9 mouse cellular contexts compared by ENCODE assay signal in genomic region chr6:71398829-71399609, GRCm38 (mm10). TPM values are rescaled to one million over a fixed set of nuclear protein-coding genes. Genes with fewer than 3 reads are reported as not detected.
DNase-seq lines count a peak whose midpoint lies in the region; ATAC-seq and TF ChIP-seq lines count a peak whose summit lies in the region.
"Had no signal": no experiment of that assay in that cellular context is flagged by ENCODE, and none has a peak within 500 bp of the region (broad histone marks: within the 10 kb centered on the region; RNA-seq: fewer than 3 reads in every experiment).

No protein-coding gene starts in this region.

- H3K36me3 ChIP-seq in embryonic facial prominence, embryonic 11.5 days (replicated peaks; ENCODE audit: control insufficient read depth, insufficient read depth, low read depth, low read length) = no peaks in the 10 kb centered on the region
- peaks cover 38% of the 10 kb centered on the region for H3K36me3 ChIP-seq in embryonic facial prominence, embryonic 10.5 days (replicated peaks)
- H3K36me3 ChIP-seq in limb, embryonic 14.5 days (ENCODE audit: control insufficient read depth, insufficient read depth, low read length) = peaks cover 25% of the 10 kb centered on the region
- peaks cover 41% of the 10 kb centered on the region for H3K36me3 ChIP-seq in limb, embryonic 10.5 days
- peaks cover 27% of the 10 kb centered on the region for H3K36me3 ChIP-seq in hindbrain, embryonic 14.5 days (replicated peaks; ENCODE audit: control insufficient read depth, insufficient read depth)

- WGBS in embryonic facial prominence, embryonic 11.5 days = 85% methylated on average over 4 of the region's 4 CpGs
- 86% methylated on average over 4 of the region's 4 CpGs for WGBS in embryonic facial prominence, embryonic 10.5 days
- WGBS in limb, embryonic 14.5 days = 54% methylated on average over 4 of the region's 4 CpGs
- 94% methylated on average over 4 of the region's 4 CpGs for WGBS in limb, embryonic 10.5 days
- 83% methylated on average over 4 of the region's 4 CpGs for WGBS in hindbrain, embryonic 14.5 days

- no peaks in the 10 kb centered on the region for H3K9me3 ChIP-seq in embryonic facial prominence, embryonic 11.5 days (replicated peaks; ENCODE audit: control insufficient read depth, low read length)
- H3K9me3 ChIP-seq in embryonic facial prominence, embryonic 10.5 days = no peaks in the 10 kb centered on the region
- no peaks in the 10 kb centered on the region for H3K9me3 ChIP-seq in limb, embryonic 14.5 days (ENCODE audit: control insufficient read depth, low read length)
- H3K9me3 ChIP-seq in limb, embryonic 10.5 days (replicated peaks) = no peaks in the 10 kb centered on the region
- no peaks in the 10 kb centered on the region for H3K9me3 ChIP-seq in hindbrain, embryonic 14.5 days (ENCODE audit: control insufficient read depth, low read length)
- H3K9me3 ChIP-seq: midbrain, embryonic 12.5 days had no signal

- DNase-seq in embryonic facial prominence, embryonic 11.5 days (ENCODE audit: low spot score) = peak; percentile 59
- DNase-seq in embryonic facial prominence, embryonic 10.5 days (ENCODE audit: low spot score) = no peak
- DNase-seq in limb, embryonic 14.5 days (ENCODE audit: low spot score) = peak; percentile 73
- DNase-seq in limb, embryonic 10.5 days (ENCODE audit: low spot score) = no peak
- DNase-seq in hindbrain, embryonic 14.5 days (ENCODE audit: low spot score) = peak; percentile 76
- peak; percentile 34 for DNase-seq in retina, postnatal 7 days (ENCODE audit: low read depth, low spot score)
- DNase-seq in spleen, postnatal 36 days (ENCODE audit: low spot score in 2 of 2) = no peak

- H3K4me2 ChIP-seq in embryonic facial prominence, embryonic 11.5 days (ENCODE audit: low read depth, low read length) = no peak overlapping the region
- no peak overlapping the region for H3K4me2 ChIP-seq in limb, embryonic 14.5 days (replicated peaks; ENCODE audit: low read depth, low read length, severe bottlenecking)
- no peak overlapping the region for H3K4me2 ChIP-seq in hindbrain, embryonic 14.5 days (replicated peaks)
- H3K4me2 ChIP-seq: midbrain, embryonic 12.5 days had no signal

- no peak overlapping the region for H3K4me3 ChIP-seq in embryonic facial prominence, embryonic 11.5 days (ENCODE audit: low read depth, low read length)
- no peak overlapping the region for H3K4me3 ChIP-seq in embryonic facial prominence, embryonic 10.5 days
- no peak overlapping the region for H3K4me3 ChIP-seq in limb, embryonic 14.5 days (replicated peaks; ENCODE audit: low read length)
- H3K4me3 ChIP-seq in limb, embryonic 10.5 days = no peak overlapping the region
- no peak overlapping the region for H3K4me3 ChIP-seq in hindbrain, embryonic 14.5 days (replicated peaks; ENCODE audit: low read length)
- H3K4me3 ChIP-seq: midbrain, embryonic 12.5 days had no signal

- H3K27ac ChIP-seq in embryonic facial prominence, embryonic 11.5 days (replicated peaks; ENCODE audit: low read depth, low read length) = no peak overlapping the region
- H3K27ac ChIP-seq in embryonic facial prominence, embryonic 10.5 days (replicated peaks) = no peak overlapping the region
- H3K27ac ChIP-seq in limb, embryonic 14.5 days (replicated peaks; ENCODE audit: low read depth, low read length) = no peak overlapping the region
- no peak overlapping the region for H3K27ac ChIP-seq in limb, embryonic 10.5 days
- H3K27ac ChIP-seq in hindbrain, embryonic 14.5 days = no peak overlapping the region
- H3K27ac ChIP-seq: midbrain, embryonic 12.5 days had no signal

- no peak for ATAC-seq in embryonic facial prominence, embryonic 11.5 days (replicated peaks; ENCODE audit: insufficient number of reproducible peaks, low FRiP score, low TSS enrichment, low read depth)
- no peak for ATAC-seq in limb, embryonic 14.5 days (ENCODE audit: low FRiP score, low read depth)
- peak; percentile 36 for ATAC-seq in activated CD4-positive, CD25-positive, alpha-beta regulatory T cell, adult 4 months
- peak; percentile 72 for ATAC-seq in hindbrain, embryonic 14.5 days (ENCODE audit: low FRiP score)

- TF ChIP-seq POLR2A in limb, embryonic 14.5 days (IDR thresholded peaks at IDR 0.05; ENCODE audit: borderline replicate concordance, extremely low read depth, insufficient read depth, insufficient read length) = no peak

- H3K27me3 ChIP-seq in embryonic facial prominence, embryonic 11.5 days (ENCODE audit: control insufficient read depth, insufficient read depth, low read length) = no peaks in the 10 kb centered on the region
- no peaks in the 10 kb centered on the region for H3K27me3 ChIP-seq in embryonic facial prominence, embryonic 10.5 days (replicated peaks; ENCODE audit: low read depth, poor library complexity, severe bottlenecking)
- no peaks in the 10 kb centered on the region for H3K27me3 ChIP-seq in limb, embryonic 14.5 days (ENCODE audit: control insufficient read depth, insufficient read depth, low read length)
- no peaks in the 10 kb centered on the region for H3K27me3 ChIP-seq in limb, embryonic 10.5 days (ENCODE audit: low read depth, poor library complexity, severe bottlenecking)
- H3K27me3 ChIP-seq in hindbrain, embryonic 14.5 days (ENCODE audit: control insufficient read depth, insufficient read depth, low read length) = no peaks in the 10 kb centered on the region
- H3K27me3 ChIP-seq: midbrain, embryonic 12.5 days had no signal

- no peaks in the 10 kb centered on the region for H3K4me1 ChIP-seq in embryonic facial prominence, embryonic 11.5 days (ENCODE audit: control insufficient read depth, insufficient read depth, low read length)
- no peaks in the 10 kb centered on the region for H3K4me1 ChIP-seq in embryonic facial prominence, embryonic 10.5 days
- no peaks in the 10 kb centered on the region for H3K4me1 ChIP-seq in limb, embryonic 14.5 days (ENCODE audit: control insufficient read depth, insufficient read depth, low read length)
- no peaks in the 10 kb centered on the region for H3K4me1 ChIP-seq in limb, embryonic 10.5 days
- H3K4me1 ChIP-seq in hindbrain, embryonic 14.5 days (replicated peaks; ENCODE audit: control insufficient read depth, insufficient read depth, low read length) = no peaks in the 10 kb centered on the region; the same call in 1 of the 2 replicates
- H3K4me1 ChIP-seq: midbrain, embryonic 12.5 days had no signal

- H3K9ac ChIP-seq in embryonic facial prominence, embryonic 11.5 days (replicated peaks; ENCODE audit: low read length) = no peak overlapping the region
- no peak overlapping the region for H3K9ac ChIP-seq in limb, embryonic 14.5 days (ENCODE audit: low read depth, low read length, severe bottlenecking)
- no peak overlapping the region for H3K9ac ChIP-seq in hindbrain, embryonic 14.5 days
- H3K9ac ChIP-seq: midbrain, embryonic 12.5 days had no signal

RNA-seq across cellular contexts. Expression of gene Cd8a, which starts 25.8 kb away (rescaled TPM):
- not detected in 2 replicates for polyA plus RNA-seq in embryonic facial prominence, embryonic 11.5 days (2014; fragmentation: Nextera tagmentation; extraction: Ambion mirVana)
- polyA plus RNA-seq in embryonic facial prominence, embryonic 10.5 days (2016; fragmentation: Nextera tagmentation; extraction: Ambion mirVana) = not detected in 2 replicates
- 0.03 and 0.04 TPM in 2 replicates for polyA plus RNA-seq in limb, embryonic 14.5 days (2012; rRNA removed)
- polyA plus RNA-seq in limb, embryonic 14.5 days (2014; fragmentation: Nextera tagmentation; extraction: Ambion mirVana) = not detected in 2 replicates
- not detected in 2 replicates for polyA plus RNA-seq in limb, embryonic 10.5 days (2016; fragmentation: Nextera tagmentation; extraction: Ambion mirVana)
- 1 to 10 TPM; 1.9 to 2.7 TPM for polyA plus RNA-seq in activated CD4-positive, CD25-positive, alpha-beta regulatory T cell, adult 4 months (2017; shearing (Covaris generic))
- not detected in 2 replicates for polyA plus RNA-seq in hindbrain, embryonic 14.5 days (2014; fragmentation: Nextera tagmentation; extraction: Ambion mirVana)
- polyA plus RNA-seq: midbrain, embryonic 12.5 days had no signal

RNA-seq across cellular contexts. Expression of gene Rmnd5a, which starts 41.4 kb away (rescaled TPM):
- 9.8 and 11.2 TPM in 2 replicates for polyA plus RNA-seq in embryonic facial prominence, embryonic 11.5 days (2014; fragmentation: Nextera tagmentation; extraction: Ambion mirVana)
- 12.3 and 13.6 TPM in 2 replicates for polyA plus RNA-seq in embryonic facial prominence, embryonic 10.5 days (2016; fragmentation: Nextera tagmentation; extraction: Ambion mirVana)
- 34.9 and 35.9 TPM in 2 replicates for polyA plus RNA-seq in limb, embryonic 14.5 days (2012; rRNA removed)
- polyA plus RNA-seq in limb, embryonic 14.5 days (2014; fragmentation: Nextera tagmentation; extraction: Ambion mirVana) = 10.0 and 11.1 TPM in 2 replicates
- 12.5 and 15.5 TPM in 2 replicates for polyA plus RNA-seq in limb, embryonic 10.5 days (2016; fragmentation: Nextera tagmentation; extraction: Ambion mirVana)
- 10 to 100 TPM; 13.5 to 15.7 TPM for polyA plus RNA-seq in activated CD4-positive, CD25-positive, alpha-beta regulatory T cell, adult 4 months (2017; shearing (Covaris generic))
- 5.8 TPM in 2 replicates for polyA plus RNA-seq in hindbrain, embryonic 14.5 days (2014; fragmentation: Nextera tagmentation; extraction: Ambion mirVana)

Comparison
In these comparisons a context has a peak if more than half of its experiments do, and no peak if none do; other contexts are left out.
1. DNase-seq: peak in embryonic facial prominence, embryonic 11.5 days (single experiment), limb, embryonic 14.5 days (single experiment), hindbrain, embryonic 14.5 days (single experiment) and retina, postnatal 7 days (single experiment); none in embryonic facial prominence, embryonic 10.5 days (single experiment), limb, embryonic 10.5 days (single experiment) and spleen, postnatal 36 days (0 of 2).
2. ATAC-seq: peak in activated CD4-positive, CD25-positive, alpha-beta regulatory T cell, adult 4 months (single experiment) and hindbrain, embryonic 14.5 days (single experiment); none in embryonic facial prominence, embryonic 11.5 days (single experiment) and limb, embryonic 14.5 days (single experiment).